8 mouse cellular contexts compared by ENCODE assay signal in genomic region chr16:3847871-3848270, GRCm38 (mm10). TPM values are rescaled to one million over a fixed set of nuclear protein-coding genes. Genes with fewer than 3 reads are reported as not detected.
DNase-seq lines count a peak whose midpoint lies in the region; ATAC-seq and TF ChIP-seq lines count a peak whose summit lies in the region.

No protein-coding gene starts in this region.

- H3K4me1 ChIP-seq in lung, embryonic 16.5 days (replicated peaks; ENCODE audit: control insufficient read depth, insufficient read depth, low read length) = peaks cover 3% of the 10 kb centered on the region; the same call in 1 of the 2 replicates
- H3K4me1 ChIP-seq in lung, adult 2 months (ENCODE audit: control insufficient read depth, insufficient read depth, low read length) = peaks cover 5% of the 10 kb centered on the region
- peaks cover 5% of the 10 kb centered on the region for H3K4me1 ChIP-seq in intestine, embryonic 15.5 days (replicated peaks)
- H3K4me1 ChIP-seq in neural tube, embryonic 13.5 days (replicated peaks) = peaks cover 17% of the 10 kb centered on the region

- TF ChIP-seq POLR2A in lung, adult 2 months (IDR thresholded peaks at IDR 0.05; ENCODE audit: borderline replicate concordance, extremely low read depth, low read depth, low read length) = no peak

- H3K4me3 ChIP-seq in lung, embryonic 16.5 days (ENCODE audit: low read length) = peak overlapping the region; percentile 77
- H3K4me3 ChIP-seq in lung, adult 2 months (replicated peaks; ENCODE audit: extremely low read depth, low read depth, low read length) = no peak overlapping the region
- H3K4me3 ChIP-seq in intestine, embryonic 15.5 days (replicated peaks) = peak overlapping the region; percentile 67
- H3K4me3 ChIP-seq in neural tube, embryonic 13.5 days = peak overlapping the region; percentile 66

- H3K27ac ChIP-seq in lung, embryonic 16.5 days (ENCODE audit: low read length) = no peak overlapping the region
- H3K27ac ChIP-seq in intestine, embryonic 15.5 days = no peak overlapping the region
- no peak overlapping the region for H3K27ac ChIP-seq in neural tube, embryonic 13.5 days (replicated peaks)

- DNase-seq in adrenal gland, postnatal 14 days = peak; percentile 28
- DNase-seq in adrenal gland, postnatal 10 days = no peak
- DNase-seq in lung, adult 2 months = no peak
- DNase-seq in urinary bladder, postnatal 36 days (ENCODE audit: low spot score in 2 of 2) = no peak
- no peak for DNase-seq in adrenal gland, postnatal 25 days

- peak overlapping the region; percentile 79; the same call in 1 of the 2 replicates for H3K9ac ChIP-seq in lung, embryonic 16.5 days (ENCODE audit: low read length)
- H3K9ac ChIP-seq in intestine, embryonic 15.5 days = no peak overlapping the region
- H3K9ac ChIP-seq in neural tube, embryonic 13.5 days = peak overlapping the region; percentile 76

- H3K27me3 ChIP-seq in lung, embryonic 16.5 days (ENCODE audit: control insufficient read depth, insufficient read depth, low read depth, low read length) = no peaks in the 10 kb centered on the region
- no peaks in the 10 kb centered on the region for H3K27me3 ChIP-seq in intestine, embryonic 15.5 days (replicated peaks)
- no peaks in the 10 kb centered on the region for H3K27me3 ChIP-seq in neural tube, embryonic 13.5 days

- H3K36me3 ChIP-seq in lung, embryonic 16.5 days (ENCODE audit: control insufficient read depth, insufficient read depth, low read length) = no peaks in the 10 kb centered on the region
- no peaks in the 10 kb centered on the region for H3K36me3 ChIP-seq in intestine, embryonic 15.5 days
- H3K36me3 ChIP-seq in neural tube, embryonic 13.5 days = no peaks in the 10 kb centered on the region

- H3K9me3 ChIP-seq in lung, embryonic 16.5 days (ENCODE audit: control insufficient read depth, low read length) = no peaks in the 10 kb centered on the region
- no peaks in the 10 kb centered on the region for H3K9me3 ChIP-seq in intestine, embryonic 15.5 days
- H3K9me3 ChIP-seq in neural tube, embryonic 13.5 days = no peaks in the 10 kb centered on the region

- no peak for TF ChIP-seq CTCF in lung, adult 2 months (IDR thresholded peaks at IDR 0.05; ENCODE audit: insufficient read depth, low read length)

- peak overlapping the region; percentile 69 for H3K4me2 ChIP-seq in lung, embryonic 16.5 days (ENCODE audit: low read depth, low read length)
- H3K4me2 ChIP-seq in intestine, embryonic 15.5 days (replicated peaks) = peak overlapping the region; percentile 77
- peak overlapping the region; percentile 60 for H3K4me2 ChIP-seq in neural tube, embryonic 13.5 days

- ATAC-seq in lung, embryonic 16.5 days (ENCODE audit: low read depth) = no peak
- ATAC-seq in intestine, embryonic 15.5 days = no peak
- ATAC-seq in neural tube, embryonic 13.5 days (ENCODE audit: low read depth) = no peak

- WGBS in lung, embryonic 16.5 days = 70% methylated on average over 4 of the region's 4 CpGs
- WGBS in lung, adult 2 months = 73% methylated on average over 4 of the region's 4 CpGs
- WGBS in intestine, embryonic 15.5 days = 66% methylated on average over 4 of the region's 4 CpGs
- whole genome bisulfite sequencing in neural tube, embryonic 13.5 days = 66% methylated on average over 4 of the region's 4 CpGs

RNA-seq across cellular contexts. Expression of gene Zfp174, which starts 0.8 kb away (rescaled TPM):
- total RNA-seq in adrenal gland, postnatal 14 days (2021) = 3.9 and 5.6 TPM in 2 replicates
- 10 to 100 TPM in 1 of 2 experiments, 1 to 10 TPM in 1; 4.2 to 11.0 TPM for total RNA-seq in adrenal gland, postnatal 10 days (2021)
- polyA plus RNA-seq in lung, embryonic 16.5 days (2015; fragmentation: Nextera tagmentation; extraction: Ambion mirVana) = 1.1 and 1.3 TPM in 2 replicates
- polyA plus RNA-seq in lung, adult 2 months (2012; rRNA removed) = 0.96 and 1.1 TPM in 2 replicates
- 1.0 TPM in 2 replicates for polyA plus RNA-seq in intestine, embryonic 15.5 days (2015; fragmentation: Nextera tagmentation; extraction: Ambion mirVana)
- polyA plus RNA-seq in neural tube, embryonic 13.5 days (2015; fragmentation: Nextera tagmentation; extraction: Ambion mirVana) = 1.7 and 2.2 TPM in 2 replicates
- total RNA-seq in adrenal gland, postnatal 25 days (2021) = 13.8 and 18.1 TPM in 2 replicates

RNA-seq across cellular contexts. Expression of gene Olfr15, which starts 17.2 kb away (rescaled TPM):
- total RNA-seq in adrenal gland, postnatal 14 days (2021) = not detected in 2 replicates
- not detected for total RNA-seq in adrenal gland, postnatal 10 days (2021)
- polyA plus RNA-seq in lung, embryonic 16.5 days (2015; fragmentation: Nextera tagmentation; extraction: Ambion mirVana) = not detected in 2 replicates
- polyA plus RNA-seq in lung, adult 2 months (2012; rRNA removed) = not detected in 2 replicates
- polyA plus RNA-seq in intestine, embryonic 15.5 days (2015; fragmentation: Nextera tagmentation; extraction: Ambion mirVana) = not detected in 2 replicates
- not detected in 2 replicates for polyA plus RNA-seq in neural tube, embryonic 13.5 days (2015; fragmentation: Nextera tagmentation; extraction: Ambion mirVana)
- total RNA-seq in adrenal gland, postnatal 25 days (2021) = not detected in 2 replicates

RNA-seq across cellular contexts. Expression of gene Naa60, which starts 24.3 kb away (rescaled TPM):
- 68.1 and 83.4 TPM in 2 replicates for total RNA-seq in adrenal gland, postnatal 14 days (2021)
- total RNA-seq in adrenal gland, postnatal 10 days (2021) = 10 to 100 TPM; 71.5 to 79.4 TPM
- polyA plus RNA-seq in lung, embryonic 16.5 days (2015; fragmentation: Nextera tagmentation; extraction: Ambion mirVana) = 48.1 and 49.2 TPM in 2 replicates
- polyA plus RNA-seq in lung, adult 2 months (2012; rRNA removed) = 59.4 and 65.8 TPM in 2 replicates
- polyA plus RNA-seq in intestine, embryonic 15.5 days (2015; fragmentation: Nextera tagmentation; extraction: Ambion mirVana) = 38.4 and 42.6 TPM in 2 replicates
- 81.9 and 85.0 TPM in 2 replicates for polyA plus RNA-seq in neural tube, embryonic 13.5 days (2015; fragmentation: Nextera tagmentation; extraction: Ambion mirVana)
- total RNA-seq in adrenal gland, postnatal 25 days (2021) = 103 and 104 TPM in 2 replicates

RNA-seq across cellular contexts. Expression of gene Zfp597, which starts 36.5 kb away (rescaled TPM):
- 15.6 and 20.1 TPM in 2 replicates for total RNA-seq in adrenal gland, postnatal 14 days (2021)
- 10 to 100 TPM; 14.4 to 14.8 TPM for total RNA-seq in adrenal gland, postnatal 10 days (2021)
- 7.3 and 7.6 TPM in 2 replicates for polyA plus RNA-seq in lung, embryonic 16.5 days (2015; fragmentation: Nextera tagmentation; extraction: Ambion mirVana)
- polyA plus RNA-seq in lung, adult 2 months (2012; rRNA removed) = 3.4 and 3.5 TPM in 2 replicates
- 4.2 and 5.1 TPM in 2 replicates for polyA plus RNA-seq in intestine, embryonic 15.5 days (2015; fragmentation: Nextera tagmentation; extraction: Ambion mirVana)
- 11.2 and 12.5 TPM in 2 replicates for polyA plus RNA-seq in neural tube, embryonic 13.5 days (2015; fragmentation: Nextera tagmentation; extraction: Ambion mirVana)
- total RNA-seq in adrenal gland, postnatal 25 days (2021) = 24.4 TPM in 2 replicates

RNA-seq across cellular contexts. Expression of gene Gm20695, which starts 36.6 kb away (rescaled TPM):
- total RNA-seq in adrenal gland, postnatal 14 days (2021) = 0.86 and 1.4 TPM in 2 replicates
- 1 to 10 TPM; 1.1 to 1.2 TPM for total RNA-seq in adrenal gland, postnatal 10 days (2021)
- 1.5 and 2.0 TPM in 2 replicates for polyA plus RNA-seq in lung, embryonic 16.5 days (2015; fragmentation: Nextera tagmentation; extraction: Ambion mirVana)
- polyA plus RNA-seq in lung, adult 2 months (2012; rRNA removed) = 0.12 and 0.14 TPM in 2 replicates
- 1.2 and 1.6 TPM in 2 replicates for polyA plus RNA-seq in intestine, embryonic 15.5 days (2015; fragmentation: Nextera tagmentation; extraction: Ambion mirVana)
- polyA plus RNA-seq in neural tube, embryonic 13.5 days (2015; fragmentation: Nextera tagmentation; extraction: Ambion mirVana) = 1.9 and 3.1 TPM in 2 replicates
- total RNA-seq in adrenal gland, postnatal 25 days (2021) = 1.5 and 1.8 TPM in 2 replicates
